Mouse (Mus musculus): ENCODE data around the gene Mettl7a2. TPM values are rescaled to one million over a fixed set of nuclear protein-coding genes. Genes with fewer than 3 reads are reported as not detected.

The Mettl7a2 gene
- polyA plus RNA-seq (2021; fragmentation: Nextera tagmentation) = not detected in 2 replicates
- long read RNA-seq, experiment 1 = 0 reads
- long read RNA-seq, experiment 2 = 0 reads

GRCm38 (mm10) chr15:100352711-100353250, at the start of gene Mettl7a2, which contains the start of gene Methig1:
Gene Mettl7a2, plus strand, starts transcription at chr15:100353200.
Gene Methig1, plus strand, starts transcription at chr15:100353149.

DNA sequence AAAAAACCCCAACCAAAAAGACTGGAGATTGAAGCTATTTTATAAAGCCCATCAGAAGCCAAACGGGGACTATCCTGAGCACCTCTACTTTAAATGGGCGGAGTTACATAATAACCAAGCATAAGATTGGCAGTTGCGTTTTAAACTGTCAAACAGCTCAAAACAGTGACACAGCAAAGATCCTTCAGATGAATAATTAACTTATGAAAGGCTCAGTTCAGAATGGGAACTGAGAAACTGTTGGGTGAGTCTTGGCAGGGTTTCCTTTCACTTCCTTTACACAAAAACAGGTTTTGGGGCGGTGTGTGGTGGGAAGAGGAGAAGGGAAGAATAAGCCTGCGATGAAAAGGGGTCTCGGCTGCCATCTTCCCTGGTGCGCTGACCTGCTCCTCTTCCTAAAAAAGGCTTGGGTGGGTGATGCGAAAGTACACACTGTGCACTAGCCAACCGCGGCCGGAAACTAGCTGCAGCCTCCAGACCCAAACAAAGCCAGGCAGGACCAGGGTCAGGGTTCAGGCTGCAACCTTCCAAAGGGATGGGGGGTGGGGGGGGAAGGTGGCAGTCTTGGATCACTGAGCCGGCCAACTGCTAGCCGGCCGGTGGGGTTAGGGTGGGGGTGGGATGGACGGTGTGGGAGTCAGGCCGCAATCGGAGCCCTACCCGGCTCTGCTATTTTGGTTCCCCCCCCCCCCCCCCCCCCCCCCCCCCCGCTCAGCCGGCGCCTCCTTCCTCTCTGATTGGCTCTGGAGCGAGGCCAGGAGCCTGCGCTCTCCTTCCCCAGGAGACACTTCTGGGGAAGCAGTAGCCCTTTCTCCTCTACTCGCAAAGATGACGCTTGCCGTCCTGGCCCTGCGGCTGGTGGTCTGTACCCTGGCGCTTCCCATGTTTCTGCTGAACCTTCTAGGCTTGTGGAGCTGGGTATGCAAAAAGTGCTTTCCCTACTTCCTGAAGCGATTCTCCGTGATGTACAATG, 48.7 kb upstream of the Mettl7a2 start, which contains the start of gene Mettl7a1:
Gene Mettl7a1 (plus strand): TSS at position 122 of the 973 bp plus-strand sequence.

DNA sequence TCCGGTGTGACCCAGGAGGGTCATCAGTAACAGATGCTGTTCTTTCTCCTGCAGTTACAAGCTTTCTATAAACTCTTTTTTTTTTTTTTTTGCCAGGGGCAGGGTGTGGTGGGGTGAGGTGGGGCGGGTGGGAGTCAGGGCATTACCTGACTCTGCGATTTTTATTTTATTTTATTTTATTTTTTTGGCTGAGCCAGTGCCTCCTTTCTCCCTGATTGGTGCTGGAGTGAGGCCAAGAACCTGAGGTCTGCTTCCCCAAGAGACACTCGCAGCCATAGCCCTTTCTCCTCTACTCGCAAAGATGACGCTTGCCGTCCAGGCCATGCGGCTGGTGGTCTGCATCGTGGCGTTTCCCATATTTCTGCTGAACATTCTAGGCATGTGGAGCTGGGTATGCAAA, 18.4 kb upstream of the Mettl7a2 start, which contains the start of gene Mettl7a3:
Gene Mettl7a3 (plus strand): TSS at position 301 of the 400 bp plus-strand sequence.

DNA sequence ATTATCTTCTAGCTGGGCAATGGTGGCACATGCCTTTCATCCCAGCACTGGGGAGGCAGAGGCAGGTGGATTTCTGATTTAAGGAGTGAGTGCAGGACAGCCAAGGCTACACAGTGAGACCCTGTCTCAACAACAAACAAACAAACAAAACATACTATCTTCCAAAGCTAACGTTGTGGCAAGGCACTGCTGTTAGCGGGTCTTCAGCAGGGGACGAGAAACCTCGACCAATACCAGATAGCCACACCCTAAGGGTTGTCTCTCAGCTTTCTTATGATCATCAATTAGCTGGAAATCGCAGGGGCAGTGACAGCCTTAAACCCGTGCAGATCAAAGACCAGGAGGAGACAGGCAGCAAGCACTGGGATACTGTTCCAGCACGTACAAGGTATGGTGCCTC, 11.2 kb downstream of the Mettl7a2 start, which contains the start of gene Higd1c:
Gene Higd1c (plus strand): TSS at position 301 of the 400 bp plus-strand sequence.

Other genes starting within 250 kb of the Mettl7a2 start
- 5.4 and 6.0 TPM in 2 replicates for gene Atf1, start 125.4 kb upstream of the Mettl7a2 start, polyA plus RNA-seq (2021; fragmentation: Nextera tagmentation)
- gene Tmprss12, start 72.4 kb upstream of the Mettl7a2 start, polyA plus RNA-seq (2021; fragmentation: Nextera tagmentation) = not detected in 2 replicates
- 10.1 and 16.3 TPM in 2 replicates for gene Mettl7a1, start 49.1 kb upstream of the Mettl7a2 start, polyA plus RNA-seq (2021; fragmentation: Nextera tagmentation)
- gene Mettl7a3, start 18.3 kb upstream of the Mettl7a2 start, polyA plus RNA-seq (2021; fragmentation: Nextera tagmentation) = 0.06 TPM in 1 of 2 replicates, not detected in the other
- gene Methig1, start 51 bp upstream of the Mettl7a2 start, polyA plus RNA-seq (2021; fragmentation: Nextera tagmentation) = not detected in 2 replicates
- gene Higd1c, start 11.3 kb downstream of the Mettl7a2 start, polyA plus RNA-seq (2021; fragmentation: Nextera tagmentation) = not detected in 2 replicates
- 0.06 TPM in 1 of 2 replicates, not detected in the other for gene Gm5475, start 68.9 kb downstream of the Mettl7a2 start, polyA plus RNA-seq (2021; fragmentation: Nextera tagmentation)
- gene Slc11a2, start 71.9 kb downstream of the Mettl7a2 start, polyA plus RNA-seq (2021; fragmentation: Nextera tagmentation) = 15.1 and 16.3 TPM in 2 replicates
- gene Letmd1, start 115.8 kb downstream of the Mettl7a2 start, polyA plus RNA-seq (2021; fragmentation: Nextera tagmentation) = 64.6 and 76.5 TPM in 2 replicates
- gene Csrnp2, start 142.3 kb downstream of the Mettl7a2 start, polyA plus RNA-seq (2021; fragmentation: Nextera tagmentation) = 5.3 and 8.0 TPM in 2 replicates
- gene Tfcp2, start 198.8 kb downstream of the Mettl7a2 start, polyA plus RNA-seq (2021; fragmentation: Nextera tagmentation) = 13.1 and 18.6 TPM in 2 replicates
- 9.9 and 61.5 TPM in 2 replicates for gene Pou6f1, start 246.8 kb downstream of the Mettl7a2 start, polyA plus RNA-seq (2021; fragmentation: Nextera tagmentation)

All from left cerebral cortex, adult 6 months (tissue).